Mouse (Mus musculus) C2C12 (cell line): ENCODE results near the gene Mrgprh. TPM values are rescaled to one million over a fixed set of nuclear protein-coding genes. Genes with fewer than 3 reads are reported as not detected.
A peak's percentile ranks its signal among the peaks of the same experiment; 100 is the strongest.

Experiments
- H3K27me3 ChIP-seq: one replicate; pipeline ENCODE4 v1.6.1; 2011; ENCODE audit not compliant: control insufficient read depth, insufficient read depth, insufficient read length
- H3K36me3 ChIP-seq: one replicate; pipeline ENCODE4 v1.6.1; 2011; ENCODE audit not compliant: control insufficient read depth, insufficient read depth
- H3K4me3 ChIP-seq: one replicate; pipeline ENCODE4 v1.5.1; 2011; ENCODE audit warnings: mild to moderate bottlenecking, control low read depth; ENCODE audit not compliant: poor library complexity, insufficient read depth, severe bottlenecking
- H3K79me2 ChIP-seq: one replicate; pipeline ENCODE4 v1.6.1; 2011; ENCODE audit not compliant: control insufficient read depth, insufficient read depth
- H3K79me3 ChIP-seq: one replicate; pipeline ENCODE4 v1.6.1; 2011; ENCODE audit warnings: low read depth, control low read depth
- H3ac ChIP-seq: one replicate; pipeline ENCODE3; 2011; ENCODE audit warnings: low read depth; ENCODE audit not compliant: control insufficient read depth, insufficient read length
- CEBPB ChIP-seq: IDR thresholded peaks from one replicate; pipeline ENCODE4 v1.6.1; 2011; ENCODE audit warnings: low read depth, mild to moderate bottlenecking, control low read depth, moderate library complexity
- CTCF ChIP-seq: IDR thresholded peaks from one replicate; pipeline ENCODE4 v1.5.1; 2011; ENCODE audit not compliant: control insufficient read depth, insufficient read depth, insufficient read length
- FOSL1 ChIP-seq: IDR thresholded peaks from one replicate; pipeline ENCODE4 v1.8.0; 2011; ENCODE audit warnings: mild to moderate bottlenecking, low read length; ENCODE audit not compliant: poor library complexity, insufficient read depth, severe bottlenecking
- MAX ChIP-seq: IDR thresholded peaks from one replicate; pipeline ENCODE4 v1.6.1; 2011; ENCODE audit warnings: mild to moderate bottlenecking, control low read depth
- MYOD1 ChIP-seq: IDR thresholded peaks from one replicate; pipeline ENCODE4 v1.6.1; 2011; ENCODE audit warnings: low read depth; ENCODE audit not compliant: control insufficient read depth, insufficient read length
- MYOG ChIP-seq: IDR thresholded peaks from one replicate; pipeline ENCODE4 v1.6.1; 2011; ENCODE audit not compliant: control insufficient read depth, insufficient read length; ENCODE audit errors: extremely low read depth
- USF1 ChIP-seq: IDR thresholded peaks from one replicate; pipeline ENCODE4 v1.6.1; 2011; ENCODE audit warnings: low read depth, mild to moderate bottlenecking, control low read depth, moderate library complexity
- polyA plus RNA-seq: library from polyadenylated mRNA; unstranded; fragments of >200 nt; fragmentation: generic; extraction: Trizol; gene quantifications from one replicate; pipeline ENCODE4 v1.2.1, GENCODE M21; 2012; ENCODE audit warnings: missing spikeins

Mrgprh gene
- polyA plus RNA-seq, 1 experiment, result not detected

- Histone ChIP-seq H3K4me3 (no peak overlapping the region), H3ac (no peak overlapping the region), H3K27me3 (peaks cover 22% of the 10 kb centered on the region), H3K79me3 (no peaks in the 10 kb centered on the region), H3K36me3 (no peaks in the 10 kb centered on the region), H3K79me2 (no peaks in the 10 kb centered on the region)
- TF ChIP-seq CEBPB, result no peak
- TF ChIP-seq USF1, result no peak
- no peak for TF ChIP-seq MAX
- no peak for TF ChIP-seq MYOG
- TF ChIP-seq CTCF, result no peak
- no peak for TF ChIP-seq MYOD1
- no peak for TF ChIP-seq FOSL1
Measured at GRCm38 (mm10) chr17:12872275-12873028, 3.4 kb upstream of the Mrgprh start.

GRCm38 (mm10) chr17:12880178-12880577 is 4.3 kb downstream of the Mrgprh start:
- no peak overlapping the region for H3ac ChIP-seq
- H3K79me2 ChIP-seq, result no peaks in the 10 kb centered on the region
- H3K27me3 ChIP-seq, result peaks cover 15% of the 10 kb centered on the region
- H3K4me3 ChIP-seq, result no peak overlapping the region
- H3K79me3 ChIP-seq, result no peaks in the 10 kb centered on the region
- TF ChIP-seq CEBPB, result no peak
- peak; percentile 28 for TF ChIP-seq CTCF
- TF ChIP-seq MYOG, result no peak
- no peak for TF ChIP-seq USF1
- TF ChIP-seq FOSL1, result no peak
- TF ChIP-seq MYOD1, result no peak
- no peak for TF ChIP-seq MAX
- H3K36me3 ChIP-seq, result no peaks in the 10 kb centered on the region

GRCm38 (mm10) chr17:12881216-12881615 is 5.4 kb downstream of the Mrgprh start:
- Histone ChIP-seq H3K79me3 (no peaks in the 10 kb centered on the region), H3K36me3 (no peaks in the 10 kb centered on the region), H3K4me3 (no peak overlapping the region), H3K27me3 (peaks cover 15% of the 10 kb centered on the region), H3ac (no peak overlapping the region), H3K79me2 (no peaks in the 10 kb centered on the region)
- TF ChIP-seq CEBPB (no peak), MYOG (no peak), CTCF (no peak), USF1 (no peak), MAX (no peak), FOSL1 (no peak), MYOD1 (no peak)

- Histone ChIP-seq H3K27me3 (no peaks in the 10 kb centered on the region), H3K36me3 (no peaks in the 10 kb centered on the region), H3K4me3 (no peak overlapping the region), H3ac (no peak overlapping the region), H3K79me3 (no peaks in the 10 kb centered on the region), H3K79me2 (no peaks in the 10 kb centered on the region)
- TF ChIP-seq CEBPB (no peak), MAX (no peak), MYOG (no peak), USF1 (no peak), FOSL1 (no peak)
Measured at GRCm38 (mm10) chr17:12886620-12887019, 10.8 kb downstream of the Mrgprh start.

GRCm38 (mm10) chr17:12887021-12887775 is 11.4 kb downstream of the Mrgprh start:
- Histone ChIP-seq H3K79me3 (no peaks in the 10 kb centered on the region), H3K27me3 (no peaks in the 10 kb centered on the region), H3ac (no peak overlapping the region), H3K4me3 (no peak overlapping the region), H3K36me3 (no peaks in the 10 kb centered on the region), H3K79me2 (no peaks in the 10 kb centered on the region)
- TF ChIP-seq CTCF (no peak), MAX (no peak), USF1 (no peak), MYOG (no peak)

- H3K27me3 ChIP-seq, result no peaks in the 10 kb centered on the region
- no peak overlapping the region for H3K4me3 ChIP-seq
- no peak overlapping the region for H3ac ChIP-seq
- no peaks in the 10 kb centered on the region for H3K79me2 ChIP-seq
- peaks cover 6% of the 10 kb centered on the region for H3K36me3 ChIP-seq
- TF ChIP-seq CTCF, result no peak
- no peak for TF ChIP-seq MAX
- TF ChIP-seq CEBPB, result no peak
- no peak for TF ChIP-seq MYOG
- no peak for TF ChIP-seq FOSL1
- TF ChIP-seq MYOD1, result no peak
- TF ChIP-seq USF1, result no peak
- H3K79me3 ChIP-seq, result no peaks in the 10 kb centered on the region
Measured at GRCm38 (mm10) chr17:12891054-12891453, 15.2 kb downstream of the Mrgprh start.
